Mouse (Mus musculus) liver, postnatal 0 days (tissue): ENCODE results near the gene Clmn. TPM values are rescaled to one million over a fixed set of nuclear protein-coding genes. Genes with fewer than 3 reads are reported as not detected.

Source experiments
- ATAC-seq: fragments of 200-750 bp; cut with Nextera tagmentation; 2 replicates; pipeline ENCODE4 v1.8.0; 2017; ENCODE audit warnings: mild to moderate bottlenecking, moderate library complexity
- DNase-seq: peaks from one replicate; pipeline ENCODE4 v3.0.0-alpha.2; 2016
- H3K27ac ChIP-seq: fragments of 300-500 bp; sonication (generic); 2 replicates; pipeline ENCODE4 v1.5.1; 2014; ENCODE audit warnings: antibody characterized with exemption, moderate library complexity, mild to moderate bottlenecking, low read depth
- H3K27me3 ChIP-seq: fragments of 300-500 bp; sonication (generic); 2 replicates; pipeline ENCODE4 v1.6.1; 2014; ENCODE audit warnings: low read length, control low read depth, mixed read lengths; ENCODE audit not compliant: insufficient read depth
- H3K36me3 ChIP-seq: fragments of 300-500 bp; sonication (generic); replicated peaks from 2 replicates; pipeline ENCODE4 v1.6.1; 2014; ENCODE audit warnings: mild to moderate bottlenecking, control low read depth, low read length, moderate library complexity, mixed read lengths; ENCODE audit not compliant: insufficient read depth
- H3K4me1 ChIP-seq: fragments of 300-500 bp; sonication (generic); 2 replicates; pipeline ENCODE4 v1.6.1; 2014; ENCODE audit warnings: antibody characterized with exemption, mild to moderate bottlenecking, control low read depth; ENCODE audit not compliant: insufficient read depth
- H3K4me2 ChIP-seq: fragments of 300-500 bp; sonication (generic); 2 replicates; pipeline ENCODE4 v1.6.1; 2014; ENCODE audit warnings: low read depth, mild to moderate bottlenecking, low read length, moderate library complexity, mixed read lengths
- H3K4me3 ChIP-seq: fragments of 300-500 bp; sonication (generic); 2 replicates; pipeline ENCODE4 v1.5.1; 2014; ENCODE audit warnings: low read depth, low read length
- H3K9ac ChIP-seq: fragments of 300-500 bp; sonication (generic); replicated peaks from 2 replicates; pipeline ENCODE4 v1.6.1; 2014; ENCODE audit warnings: mild to moderate bottlenecking, moderate library complexity
- H3K9me3 ChIP-seq: fragments of 300-500 bp; sonication (generic); 2 replicates; pipeline ENCODE4 v1.6.1; 2016; ENCODE audit warnings: mild to moderate bottlenecking, control low read depth, low read length, mixed read lengths
- CTCF ChIP-seq: sonication (generic); IDR thresholded peaks from 2 replicates; pipeline ENCODE4 v1.5.1; 2016; ENCODE audit warnings: antibody characterized with exemption, low read depth
- EP300 ChIP-seq: IDR thresholded peaks from 2 replicates; pipeline ENCODE4 v1.6.1; 2016; ENCODE audit warnings: antibody characterized with exemption, low read depth, mild to moderate bottlenecking
- WGBS: fragments of 180-500 bp; shearing (Covaris S2); extraction: QIAGEN DNeasy Blood & Tissue Kit; methylation state at CpG from one replicate; pipeline ENCODE4 v1.1.7; 2014; ENCODE audit not compliant: insufficient replicate concordance; 5-methylcytosine and 5-hydroxymethylcytosine counted together
- polyA plus RNA-seq: library from polyadenylated mRNA; unstranded; fragments of >200 nt; fragmentation: Nextera tagmentation; extraction: Ambion mirVana; gene quantifications from 2 replicates; pipeline ENCODE4 v1.2.1, GENCODE M21; 2015

The Clmn gene
- polyA plus RNA-seq, 1 experiment from 2014 or later: 1.9 TPM

- peaks cover 19% of the 10 kb centered on the region for H3K4me1 ChIP-seq
- no peaks in the 10 kb centered on the region for H3K27me3 ChIP-seq
- ATAC-seq (peak; percentile 82), DNase-seq (peak; percentile 75)
- no peak overlapping the region for H3K4me3 ChIP-seq
- WGBS: 27% methylated on average over 16 of the region's 16 CpGs
- peak overlapping the region; percentile 46 for H3K4me2 ChIP-seq
- no peak for TF ChIP-seq CTCF
- no peak for TF ChIP-seq EP300
- H3K27ac ChIP-seq: peak overlapping the region; percentile 73
- no peaks in the 10 kb centered on the region for H3K9me3 ChIP-seq
- H3K36me3 ChIP-seq: no peaks in the 10 kb centered on the region
- H3K9ac ChIP-seq: no peak overlapping the region
These were observed 13.0 kb downstream of the Clmn start for GRCm38 (mm10) chr12:104851711-104852508.

GRCm38 (mm10) chr12:104850119-104850518 lies 14.8 kb downstream of the Clmn start:
- H3K36me3 ChIP-seq: no peaks in the 10 kb centered on the region
- TF ChIP-seq CTCF (no peak), EP300 (peak; percentile 66; the same call in 1 of the 2 replicates)
- no peak overlapping the region for H3K4me2 ChIP-seq
- no peaks in the 10 kb centered on the region for H3K9me3 ChIP-seq
- H3K27me3 ChIP-seq: no peaks in the 10 kb centered on the region
- ATAC-seq: peak; percentile 75
- DNase-seq: peak; percentile 33
- H3K4me1 ChIP-seq: peaks cover 28% of the 10 kb centered on the region
- WGBS: 66% methylated on average over 7 of the region's 7 CpGs
- no peak overlapping the region for H3K9ac ChIP-seq
- H3K4me3 ChIP-seq: no peak overlapping the region
- peak overlapping the region; percentile 53; the same call in 1 of the 2 replicates for H3K27ac ChIP-seq

GRCm38 (mm10) chr12:104848667-104849066 lies 16.2 kb downstream of the Clmn start:
- H3K36me3 ChIP-seq: no peaks in the 10 kb centered on the region
- H3K4me1 ChIP-seq: peaks cover 31% of the 10 kb centered on the region
- H3K9ac ChIP-seq: no peak overlapping the region
- WGBS: 87% methylated on average over 9 of the region's 9 CpGs
- H3K4me2 ChIP-seq: no peak overlapping the region
- no peak for DNase-seq
- no peaks in the 10 kb centered on the region for H3K9me3 ChIP-seq
- no peak overlapping the region for H3K27ac ChIP-seq
- TF ChIP-seq EP300 (no peak), CTCF (no peak)
- no peak overlapping the region for H3K4me3 ChIP-seq
- ATAC-seq: no peak
- H3K27me3 ChIP-seq: no peaks in the 10 kb centered on the region

GRCm38 (mm10) chr12:104847227-104847626 lies 17.6 kb downstream of the Clmn start:
- Histone ChIP-seq H3K27me3 (no peaks in the 10 kb centered on the region), H3K4me1 (peaks cover 31% of the 10 kb centered on the region), H3K27ac (no peak overlapping the region), H3K36me3 (no peaks in the 10 kb centered on the region), H3K9ac (no peak overlapping the region), H3K4me2 (no peak overlapping the region), H3K9me3 (no peaks in the 10 kb centered on the region), H3K4me3 (no peak overlapping the region)
- DNase-seq (no peak), ATAC-seq (no peak)
- TF ChIP-seq EP300: no peak
- TF ChIP-seq CTCF: no peak
- 64% methylated on average over 4 of the region's 4 CpGs for WGBS

GRCm38 (mm10) chr12:104845707-104846106 lies 19.2 kb downstream of the Clmn start:
- Histone ChIP-seq H3K27ac (no peak overlapping the region), H3K4me3 (peak overlapping the region; percentile 8; the same call in 1 of the 2 replicates), H3K4me1 (peaks cover 24% of the 10 kb centered on the region), H3K36me3 (no peaks in the 10 kb centered on the region), H3K4me2 (peak overlapping the region; percentile 60), H3K27me3 (no peaks in the 10 kb centered on the region), H3K9me3 (no peaks in the 10 kb centered on the region), H3K9ac (0 out of 2 replicates have a peak overlapping the region, but pooled peaks have one; percentile 32)
- WGBS: 6% methylated on average over 11 of the region's 11 CpGs
- DNase-seq: peak; percentile 36
- 0 out of 2 replicates have a peak, but pooled peaks have one; percentile 20 for ATAC-seq
- TF ChIP-seq EP300 (no peak), CTCF (no peak)

GRCm38 (mm10) chr12:104844989-104845388 lies 19.9 kb downstream of the Clmn start:
- no peak overlapping the region for H3K4me3 ChIP-seq
- no peak overlapping the region for H3K27ac ChIP-seq
- DNase-seq: no peak
- no peak for ATAC-seq
- TF ChIP-seq CTCF (no peak), EP300 (no peak)
- no peak overlapping the region for H3K4me2 ChIP-seq
- H3K9ac ChIP-seq: no peak overlapping the region
- no peaks in the 10 kb centered on the region for H3K27me3 ChIP-seq
- 73% methylated on average over 4 of the region's 4 CpGs for WGBS
- no peaks in the 10 kb centered on the region for H3K9me3 ChIP-seq
- H3K36me3 ChIP-seq: no peaks in the 10 kb centered on the region
- peaks cover 19% of the 10 kb centered on the region for H3K4me1 ChIP-seq
